Comparison of ENCODE assay signal across 8 mouse cellular contexts in genomic region chr1:98095246-98095990, GRCm38 (mm10). TPM values are rescaled to one million over a fixed set of nuclear protein-coding genes. Genes with fewer than 3 reads are reported as not detected.
A peak's percentile ranks its signal among the peaks of the same experiment; 100 is the strongest.
DNase-seq lines count a peak whose midpoint lies in the region; ATAC-seq and TF ChIP-seq lines count a peak whose summit lies in the region.

Gene Pam, minus strand, starts transcription at chr1:98095646.

- H3K36me3 ChIP-seq in G1E (replicated peaks), result no peaks in the 10 kb centered on the region

- H3K4me1 ChIP-seq in G1E (ENCODE audit: insufficient read depth, low read depth, low read length), result no peaks in the 10 kb centered on the region
- H3K4me1 ChIP-seq in lung, adult 2 months (ENCODE audit: control insufficient read depth, insufficient read depth, low read length), result 0 out of 2 replicates have a peak, but pooled peaks cover 2% of the 10 kb centered on the region

- H3K27me3 ChIP-seq in G1E (ENCODE audit: insufficient read depth, low read length), result no peaks in the 10 kb centered on the region

- peaks cover 40% of the 10 kb centered on the region for H3K9me3 ChIP-seq in G1E (replicated peaks)

- TF ChIP-seq CTCF in G1E (IDR thresholded peaks at IDR 0.05; ENCODE audit: low read depth, low read length), result no peak
- no peak for TF ChIP-seq CTCF in layer of hippocampus, adult 2 months (conservative IDR thresholded peaks at IDR 0.05)
- TF ChIP-seq CTCF in lung, adult 2 months (IDR thresholded peaks at IDR 0.05; ENCODE audit: insufficient read depth, low read length), result no peak

- no peak for ATAC-seq in G1E (ENCODE audit: extremely low read depth, insufficient number of reproducible peaks, low FRiP score, poor library complexity, severe bottlenecking)
- ATAC-seq in neutrophil, adult 5-6 weeks (ENCODE audit: extremely low read depth, insufficient number of reproducible peaks, low FRiP score, poor library complexity, severe bottlenecking), result peak; percentile 50

- H3K27ac ChIP-seq in layer of hippocampus, adult 2 months, result peak within 1 kb of the TSS; percentile 92

- peak; percentile 11; the same call in 1 of the 2 replicates for TF ChIP-seq POLR2A in lung, adult 2 months (IDR thresholded peaks at IDR 0.05; ENCODE audit: borderline replicate concordance, extremely low read depth, low read depth, low read length)

- peak; percentile 8 for DNase-seq in G1E (ENCODE audit: low spot score)
- DNase-seq in cerebellum, adult 8-10 months, result peak; percentile 47
- DNase-seq in forelimb bud, embryonic 11.5 days (ENCODE audit: low read depth, low spot score), result peak; percentile 51
- peak; percentile 87 to 89 for DNase-seq in heart, postnatal 36 days
- DNase-seq in layer of hippocampus, adult 2 months (ENCODE audit: low spot score in 2 of 2), result peak; percentile 66 to 77
- peak; percentile 83 for DNase-seq in lung, adult 2 months
- peak; percentile 57 to 58 for DNase-seq in thymus, adult 18-20 months

- intact Hi-C loops in heart, postnatal 36 days (cut with DNase I), result loop anchor here (2.0 to 5.0 kb wide), 4 partner anchors 43 to 433 kb away; partner anchors contain the start of gene D1Ertd622e

- peak within 1 kb of the TSS; percentile 7; the same call in 1 of the 2 replicates for H3K4me3 ChIP-seq in G1E (ENCODE audit: low read depth, low read length)
- H3K4me3 ChIP-seq in layer of hippocampus, adult 2 months, result peak within 1 kb of the TSS; percentile 94
- peak within 1 kb of the TSS; percentile 79 for H3K4me3 ChIP-seq in lung, adult 2 months (replicated peaks; ENCODE audit: extremely low read depth, low read depth, low read length)

- WGBS in lung, adult 2 months, result 1% methylated on average over 82 of the region's 82 CpGs

RNA-seq across cellular contexts. Expression of gene Pam, which starts in this region (rescaled TPM):
- not detected in 2 replicates for total RNA-seq in G1E (2014; fragmentation: Nextera tagmentation)
- total RNA-seq in G1E (2017), result 0.60 and 0.64 TPM in 2 replicates
- not detected in 2 replicates for polyA plus RNA-seq in G1E (2012)
- 100 to 1,000 TPM; 586 to 674 TPM for total RNA-seq in heart, postnatal 36 days (2021)
- 100 to 1,000 TPM; 193 to 200 TPM for total RNA-seq in layer of hippocampus, adult 2 months (2021)
- polyA plus RNA-seq in lung, adult 2 months (2012; rRNA removed), result 231 and 457 TPM in 2 replicates
- 7.8 and 12.4 TPM in 2 replicates for total RNA-seq in neutrophil, adult 5-6 weeks (2017)

Comparison
In these comparisons a context has a peak if more than half of its experiments do, and no peak if none do; other contexts are left out.
1. RNA of gene Pam (total RNA-seq): 586 to 674 TPM in heart, postnatal 36 days and 193 to 200 TPM in layer of hippocampus, adult 2 months; 7.8 to 12.4 TPM in neutrophil, adult 5-6 weeks and 0.60 to 0.64 TPM in G1E; every median in the first group is over 10 times any median in the second.
2. RNA of gene Pam (polyA plus RNA-seq): 231 to 457 TPM in lung, adult 2 months; not detected in G1E; every median in the first group is over 100 times any median in the second.
3. Peak in DNase-seq and H3K4me3 ChIP-seq in G1E; RNA of the gene not detected or under 1 TPM.
4. DNase-seq: peak in every context shown above with its lines; median percentile 88 in heart, postnatal 36 days; 83 in lung, adult 2 months; 72 in layer of hippocampus, adult 2 months; 58 in thymus, adult 18-20 months; 51 in forelimb bud, embryonic 11.5 days; 47 in cerebellum, adult 8-10 months; 8 in G1E.
5. H3K4me3 ChIP-seq: peak in every context shown above with its lines; median percentile 94 in layer of hippocampus, adult 2 months; 79 in lung, adult 2 months; 7 in G1E.